Mouse (Mus musculus): ENCODE measurements around the gene Zfp518b.

Gene Zfp518b

GRCm38 (mm10) chr5:38684164-38684911 lies at the start of gene Zfp518b:
Gene Zfp518b, minus strand, starts transcription at chr5:38684826.
- peak; percentile 98 for DNase-seq

- DNase-seq: peak; percentile 25
Observed at GRCm38 (mm10) chr5:38708940-38709581, 24.4 kb upstream of the Zfp518b start.

GRCm38 (mm10) chr5:38707364-38708075 lies 22.9 kb upstream of the Zfp518b start:
- DNase-seq: peak; percentile 48

- DNase-seq: peak; percentile 42
Observed at GRCm38 (mm10) chr5:38702941-38703340, 18.3 kb upstream of the Zfp518b start.

GRCm38 (mm10) chr5:38702091-38702490 lies 17.5 kb upstream of the Zfp518b start:
- peak; percentile 72 for DNase-seq

GRCm38 (mm10) chr5:38698466-38698865 lies 13.8 kb upstream of the Zfp518b start:
- peak; percentile 25 for DNase-seq

GRCm38 (mm10) chr5:38698046-38698445 lies 13.4 kb upstream of the Zfp518b start:
- peak; percentile 54 for DNase-seq

- no peak for DNase-seq
Observed at GRCm38 (mm10) chr5:38696616-38697375, 12.2 kb upstream of the Zfp518b start.

- no peak for DNase-seq
Observed at GRCm38 (mm10) chr5:38692859-38693258, 8.2 kb upstream of the Zfp518b start.

GRCm38 (mm10) chr5:38689186-38689585 lies 4.6 kb upstream of the Zfp518b start:
- DNase-seq: peak; percentile 89

- peak; percentile 33 for DNase-seq
Observed at GRCm38 (mm10) chr5:38687694-38688093, 3.1 kb upstream of the Zfp518b start.

- no peak for DNase-seq
Observed at GRCm38 (mm10) chr5:38658836-38659235, 25.8 kb downstream of the Zfp518b start.

GRCm38 (mm10) chr5:38656204-38656603 lies 28.4 kb downstream of the Zfp518b start:
- DNase-seq: no peak

- DNase-seq: no peak
Observed at GRCm38 (mm10) chr5:38655421-38655928, 29.2 kb downstream of the Zfp518b start.

GRCm38 (mm10) chr5:38654571-38654970 lies 30.1 kb downstream of the Zfp518b start:
- DNase-seq: no peak

GRCm38 (mm10) chr5:38653101-38653500 lies 31.5 kb downstream of the Zfp518b start:
- no peak for DNase-seq

- no peak for DNase-seq
Observed at GRCm38 (mm10) chr5:38651455-38651854, 33.2 kb downstream of the Zfp518b start.

- DNase-seq: no peak
Observed at GRCm38 (mm10) chr5:38641526-38641925, 43.1 kb downstream of the Zfp518b start.

- DNase-seq: peak; percentile 64
Observed at GRCm38 (mm10) chr5:38636301-38636749, 48.3 kb downstream of the Zfp518b start.

- peak; percentile 55 for DNase-seq
Observed at GRCm38 (mm10) chr5:38635696-38636095, 48.9 kb downstream of the Zfp518b start.

GRCm38 (mm10) chr5:38634321-38635164 lies 50.1 kb downstream of the Zfp518b start:
- no peak for DNase-seq

Data from heart, adult 11 months (tissue).